Mouse (Mus musculus): Measurements from ENCODE around the gene Prok1. TPM values are rescaled to one million over a fixed set of nuclear protein-coding genes. Genes with fewer than 3 reads are reported as not detected.

Gene Prok1
- polyA plus RNA-seq, 1 experiment from 2014 or later: 10.5 TPM

GRCm38 (mm10) chr3:107275351-107275750 lies 35.8 kb upstream of the Prok1 start:
- no peak overlapping the region for H3K9ac ChIP-seq (replicated peaks)
- no peak for DNase-seq
- no peaks in the 10 kb centered on the region for H3K36me3 ChIP-seq (replicated peaks; ENCODE audit: insufficient read depth, low read length)
- peaks cover 14% of the 10 kb centered on the region for H3K4me1 ChIP-seq (ENCODE audit: insufficient read depth)
- ATAC-seq: no peak
- no peak overlapping the region for H3K4me2 ChIP-seq (ENCODE audit: low read depth, low read length)
- 45% methylated on average over 5 of the region's 5 CpGs for WGBS (ENCODE audit: insufficient replicate concordance)
- H3K9me3 ChIP-seq (ENCODE audit: low read length): no peaks in the 10 kb centered on the region
- H3K27me3 ChIP-seq (ENCODE audit: insufficient read depth, low read length): no peaks in the 10 kb centered on the region
- TF ChIP-seq EP300 (IDR thresholded peaks at IDR 0.05; ENCODE audit: low read depth): no peak
- no peak for TF ChIP-seq CTCF (IDR thresholded peaks at IDR 0.05; ENCODE audit: low read depth)
- H3K27ac ChIP-seq (ENCODE audit: low read depth): no peak overlapping the region
- no peak overlapping the region for H3K4me3 ChIP-seq (ENCODE audit: low read depth, low read length)

- 9% methylated on average over 3 of the region's 3 CpGs for WGBS (ENCODE audit: insufficient replicate concordance)
- no peak for TF ChIP-seq EP300 (IDR thresholded peaks at IDR 0.05; ENCODE audit: low read depth)
- peak; percentile 91 for TF ChIP-seq CTCF (IDR thresholded peaks at IDR 0.05; ENCODE audit: low read depth)
- DNase-seq (peak; percentile 65), ATAC-seq (peak; percentile 69)
- Histone ChIP-seq H3K4me3 (ENCODE audit: low read depth, low read length) (no peak overlapping the region), H3K36me3 (replicated peaks; ENCODE audit: insufficient read depth, low read length) (no peaks in the 10 kb centered on the region), H3K4me1 (ENCODE audit: insufficient read depth) (peaks cover 7% of the 10 kb centered on the region; the same call in 1 of the 2 replicates), H3K27me3 (ENCODE audit: insufficient read depth, low read length) (no peaks in the 10 kb centered on the region), H3K9me3 (ENCODE audit: low read length) (no peaks in the 10 kb centered on the region), H3K4me2 (ENCODE audit: low read depth, low read length) (no peak overlapping the region), H3K9ac (replicated peaks) (no peak overlapping the region), H3K27ac (ENCODE audit: low read depth) (no peak overlapping the region)
Measured at GRCm38 (mm10) chr3:107273820-107274219, 34.3 kb upstream of the Prok1 start.

DNA sequence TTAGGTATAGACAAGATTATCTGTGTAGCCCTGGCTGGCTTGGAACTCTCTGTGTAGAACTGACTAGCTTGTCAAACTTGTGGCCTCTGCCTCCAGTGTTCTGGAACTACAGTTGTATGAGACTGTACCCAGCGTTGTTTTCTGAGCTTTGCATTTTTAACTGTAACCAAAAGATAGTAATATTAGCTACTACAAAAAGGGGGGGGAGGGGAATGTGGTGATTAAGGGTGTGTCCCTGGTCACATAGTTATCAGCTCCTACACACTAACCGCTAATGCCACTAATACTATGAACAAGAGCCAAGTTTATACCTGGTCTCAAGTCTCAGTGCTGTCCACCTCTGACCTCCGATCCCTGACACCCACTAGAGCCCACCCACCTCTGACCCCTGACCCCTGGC lies 32.9 kb upstream of the Prok1 start:
- no peak for TF ChIP-seq CTCF (IDR thresholded peaks at IDR 0.05; ENCODE audit: low read depth)
- no peak for TF ChIP-seq EP300 (IDR thresholded peaks at IDR 0.05; ENCODE audit: low read depth)
- Histone ChIP-seq H3K27ac (ENCODE audit: low read depth) (no peak overlapping the region), H3K36me3 (replicated peaks; ENCODE audit: insufficient read depth, low read length) (no peaks in the 10 kb centered on the region), H3K9me3 (ENCODE audit: low read length) (no peaks in the 10 kb centered on the region), H3K4me3 (ENCODE audit: low read depth, low read length) (no peak overlapping the region), H3K4me1 (ENCODE audit: insufficient read depth) (no peaks in the 10 kb centered on the region; the same call in 1 of the 2 replicates), H3K27me3 (ENCODE audit: insufficient read depth, low read length) (no peaks in the 10 kb centered on the region), H3K9ac (replicated peaks) (no peak overlapping the region), H3K4me2 (ENCODE audit: low read depth, low read length) (no peak overlapping the region)
- no peak for ATAC-seq
- no peak for DNase-seq
- 58% methylated on average over 3 of the region's 3 CpGs for WGBS (ENCODE audit: insufficient replicate concordance)

DNA sequence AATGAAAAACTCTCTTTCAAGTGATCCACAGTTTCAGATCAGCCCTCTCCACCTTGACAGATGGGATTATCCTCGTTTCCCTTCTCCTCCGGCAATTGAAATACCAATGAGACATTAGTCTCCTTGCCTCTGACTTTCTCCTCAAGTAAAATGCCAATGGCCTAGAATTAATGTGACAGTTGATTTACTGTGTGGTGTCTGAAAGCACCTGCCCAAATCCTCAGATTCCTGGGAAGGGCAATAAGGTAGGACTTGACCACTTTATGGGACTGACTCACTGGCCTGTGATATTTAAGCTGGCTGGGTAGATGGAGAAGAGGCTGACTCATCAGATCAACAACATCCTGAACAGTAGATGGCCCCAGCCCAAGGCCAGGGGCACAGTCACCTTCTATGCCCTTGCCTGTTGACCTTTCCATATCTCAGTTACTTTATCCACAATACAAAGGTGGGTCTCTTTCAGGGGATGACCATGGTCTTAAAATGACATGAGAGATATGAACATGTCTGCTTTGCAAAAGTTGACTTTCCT lies 27.4 kb upstream of the Prok1 start:
- H3K27me3 ChIP-seq (ENCODE audit: insufficient read depth, low read length): no peaks in the 10 kb centered on the region
- H3K9me3 ChIP-seq (ENCODE audit: low read length): no peaks in the 10 kb centered on the region
- DNase-seq: no peak
- H3K36me3 ChIP-seq (replicated peaks; ENCODE audit: insufficient read depth, low read length): no peaks in the 10 kb centered on the region
- 78% methylated on average over 2 of the region's 2 CpGs for WGBS (ENCODE audit: insufficient replicate concordance)
- H3K4me1 ChIP-seq (ENCODE audit: insufficient read depth): no peaks in the 10 kb centered on the region; the same call in 1 of the 2 replicates
- H3K4me3 ChIP-seq (ENCODE audit: low read depth, low read length): no peak overlapping the region
- no peak overlapping the region for H3K27ac ChIP-seq (ENCODE audit: low read depth)
- no peak overlapping the region for H3K9ac ChIP-seq (replicated peaks)
- ATAC-seq: no peak
- no peak overlapping the region for H3K4me2 ChIP-seq (ENCODE audit: low read depth, low read length)
- TF ChIP-seq EP300 (IDR thresholded peaks at IDR 0.05; ENCODE audit: low read depth) (no peak), CTCF (IDR thresholded peaks at IDR 0.05; ENCODE audit: low read depth) (no peak)

DNA sequence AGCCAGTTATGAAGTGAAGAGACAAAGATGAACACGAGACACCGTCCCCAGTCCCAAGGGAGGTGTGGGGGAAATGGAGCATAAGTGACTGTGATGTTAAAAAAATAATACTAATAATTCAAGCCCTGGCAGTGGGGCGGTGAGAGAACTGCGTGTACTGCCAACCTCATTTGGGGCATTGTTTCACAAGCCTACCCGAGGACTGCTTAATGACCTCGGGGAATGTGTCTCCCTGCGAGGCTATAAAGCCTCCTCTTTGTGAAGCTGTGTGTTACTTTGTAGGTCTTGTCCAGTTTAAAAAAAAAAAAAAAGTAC lies 22.3 kb upstream of the Prok1 start:
- Histone ChIP-seq H3K9ac (replicated peaks) (no peak overlapping the region), H3K9me3 (ENCODE audit: low read length) (no peaks in the 10 kb centered on the region), H3K27ac (ENCODE audit: low read depth) (peak overlapping the region; percentile 36; the same call in 1 of the 2 replicates), H3K27me3 (ENCODE audit: insufficient read depth, low read length) (no peaks in the 10 kb centered on the region), H3K36me3 (replicated peaks; ENCODE audit: insufficient read depth, low read length) (no peaks in the 10 kb centered on the region), H3K4me3 (ENCODE audit: low read depth, low read length) (no peak overlapping the region), H3K4me1 (ENCODE audit: insufficient read depth) (no peaks in the 10 kb centered on the region; the same call in 1 of the 2 replicates), H3K4me2 (ENCODE audit: low read depth, low read length) (no peak overlapping the region)
- WGBS (ENCODE audit: insufficient replicate concordance): 44% methylated on average over 7 of the region's 7 CpGs
- no peak for ATAC-seq
- peak; percentile 23 for DNase-seq
- no peak for TF ChIP-seq EP300 (IDR thresholded peaks at IDR 0.05; ENCODE audit: low read depth)
- no peak for TF ChIP-seq CTCF (IDR thresholded peaks at IDR 0.05; ENCODE audit: low read depth)

DNA sequence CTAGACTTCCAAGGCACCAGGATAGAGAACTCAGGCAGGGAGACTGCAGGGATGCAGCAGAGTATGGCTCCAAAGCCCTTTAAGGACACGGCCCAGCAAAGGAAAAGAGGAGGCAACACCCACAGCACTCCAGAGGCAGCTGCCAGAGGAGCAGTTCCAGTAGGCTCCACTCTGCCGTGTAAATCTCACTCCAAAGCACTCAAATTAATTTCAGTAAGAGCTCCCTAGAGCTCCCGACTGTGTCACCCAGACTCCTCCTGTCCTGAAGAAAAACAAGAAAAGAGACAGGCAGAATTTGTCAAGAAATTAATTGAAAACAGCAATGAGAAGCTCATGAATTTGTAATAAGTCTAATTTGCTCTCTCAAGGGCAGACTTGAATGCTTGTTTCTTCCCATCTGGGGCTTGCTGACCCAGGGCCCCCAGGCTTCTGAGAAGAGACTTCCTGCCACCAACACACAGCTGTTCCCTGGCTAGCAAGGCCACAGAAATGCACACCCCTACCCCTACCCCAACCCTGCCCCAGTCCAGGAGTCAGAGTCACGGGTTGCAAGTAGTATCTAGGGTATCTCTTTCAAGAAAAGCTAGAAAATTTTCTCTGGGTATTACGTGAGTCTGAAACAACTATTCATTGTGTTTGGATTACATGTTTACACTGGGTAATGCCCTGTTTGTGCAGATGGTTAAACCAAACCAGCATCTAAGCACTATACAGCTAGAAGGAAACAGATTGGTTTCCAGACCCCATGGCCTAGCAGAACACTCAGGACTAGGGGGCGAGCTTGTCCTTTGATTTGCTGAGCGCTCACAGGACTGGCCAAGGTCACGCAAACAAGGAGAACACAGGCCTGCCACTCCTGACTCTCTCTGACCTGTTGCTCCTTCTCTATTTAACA lies 21.7 kb upstream of the Prok1 start:
- no peak for TF ChIP-seq EP300 (IDR thresholded peaks at IDR 0.05; ENCODE audit: low read depth)
- TF ChIP-seq CTCF (IDR thresholded peaks at IDR 0.05; ENCODE audit: low read depth): no peak
- Histone ChIP-seq H3K4me3 (ENCODE audit: low read depth, low read length) (no peak overlapping the region), H3K27me3 (ENCODE audit: insufficient read depth, low read length) (no peaks in the 10 kb centered on the region), H3K9ac (replicated peaks) (no peak overlapping the region), H3K9me3 (ENCODE audit: low read length) (no peaks in the 10 kb centered on the region), H3K4me1 (ENCODE audit: insufficient read depth) (no peaks in the 10 kb centered on the region; the same call in 1 of the 2 replicates), H3K27ac (ENCODE audit: low read depth) (peak overlapping the region; percentile 36), H3K36me3 (replicated peaks; ENCODE audit: insufficient read depth, low read length) (no peaks in the 10 kb centered on the region), H3K4me2 (ENCODE audit: low read depth, low read length) (no peak overlapping the region)
- peak; percentile 54 for ATAC-seq
- DNase-seq: no peak
- WGBS (ENCODE audit: insufficient replicate concordance): 47% methylated on average over 8 of the region's 8 CpGs

Data from liver, postnatal 0 days (tissue).